Mouse (Mus musculus) heart, embryonic 13.5 days (tissue): ENCODE results near the gene Eif3d. TPM values are rescaled to one million over a fixed set of nuclear protein-coding genes. Genes with fewer than 3 reads are reported as not detected.
"Not testable (repeated sequence)": the region's sequence is repeated elsewhere in the genome, so short reads cannot be mapped to it uniquely, and the experiment has no call there.

ENCODE experiments used
- ATAC-seq: fragments of 200-750 bp; cut with Nextera tagmentation; 2 replicates; pipeline ENCODE4 v1.8.0; 2017; ENCODE audit warnings: moderate TSS enrichment; ENCODE audit not compliant: insufficient number of reproducible peaks, low FRiP score, low TSS enrichment; ENCODE audit errors: extremely low read depth
- H3K27ac ChIP-seq: fragments of 300-500 bp; sonication (generic); replicated peaks from 2 replicates; pipeline ENCODE4 v1.5.1; 2015; ENCODE audit warnings: moderate library complexity, mild to moderate bottlenecking, inconsistent platforms
- H3K27me3 ChIP-seq: fragments of 300-500 bp; sonication (generic); replicated peaks from 2 replicates; pipeline ENCODE4 v1.6.1; 2015; ENCODE audit warnings: mild to moderate bottlenecking, inconsistent platforms
- H3K36me3 ChIP-seq: fragments of 300-500 bp; sonication (generic); 2 replicates; pipeline ENCODE4 v1.6.1; 2015; ENCODE audit warnings: mild to moderate bottlenecking, inconsistent platforms
- H3K4me1 ChIP-seq: fragments of 300-500 bp; sonication (generic); 2 replicates; pipeline ENCODE4 v1.6.1; 2015; ENCODE audit warnings: inconsistent platforms
- H3K4me2 ChIP-seq: fragments of 300-500 bp; sonication (generic); 2 replicates; pipeline ENCODE4 v1.6.1; 2015; ENCODE audit warnings: inconsistent platforms, mild to moderate bottlenecking, moderate library complexity
- H3K4me3 ChIP-seq: fragments of 300-500 bp; sonication (generic); 2 replicates; pipeline ENCODE4 v1.5.1; 2015; ENCODE audit warnings: moderate library complexity, mild to moderate bottlenecking, inconsistent platforms
- H3K9ac ChIP-seq: fragments of 300-500 bp; sonication (generic); 2 replicates; pipeline ENCODE4 v1.6.1; 2015; ENCODE audit warnings: inconsistent platforms, mild to moderate bottlenecking, moderate library complexity
- H3K9me3 ChIP-seq: fragments of 300-500 bp; sonication (generic); 2 replicates; pipeline ENCODE4 v1.6.1; 2016; ENCODE audit warnings: inconsistent platforms
- WGBS: fragments of 180-500 bp; shearing (Covaris S2); methylation state at CpG from one replicate; pipeline ENCODE4 v1.1.7; 2015; ENCODE audit warnings: mixed read lengths; 5-methylcytosine and 5-hydroxymethylcytosine counted together
- polyA plus RNA-seq: library from polyadenylated mRNA; unstranded; fragments of >200 nt; fragmentation: Nextera tagmentation; extraction: Ambion mirVana; gene quantifications from 2 replicates; pipeline ENCODE4 v1.2.1, GENCODE M21; 2015

Eif3d gene
- polyA plus RNA-seq: 134 and 143 TPM in 2 replicates

- WGBS: under 1% methylated on average over 72 of the region's 72 CpGs
- H3K27ac ChIP-seq: peak within 1 kb of the TSS; percentile 100
- H3K27me3 ChIP-seq: no peaks in the 10 kb centered on the region
- ATAC-seq: peak; percentile 82
- H3K9me3 ChIP-seq: no peaks in the 10 kb centered on the region
- H3K4me3 ChIP-seq: peak within 1 kb of the TSS; percentile 76
- H3K9ac ChIP-seq: peak within 1 kb of the TSS; percentile 96
- peaks cover 19% of the 10 kb centered on the region for H3K4me1 ChIP-seq
- H3K4me2 ChIP-seq: peak within 1 kb of the TSS; percentile 93
- peaks cover 33% of the 10 kb centered on the region for H3K36me3 ChIP-seq
Measured at GRCm38 (mm10) chr15:77970470-77971292, at the start of gene Eif3d. Gene Eif3d, minus strand, starts transcription at chr15:77970813.

- Histone ChIP-seq H3K4me1 (no peaks in the 10 kb centered on the region), H3K27me3 (no peaks in the 10 kb centered on the region; the same call in 1 of the 2 replicates), H3K9ac (no peak overlapping the region), H3K9me3 (no peaks in the 10 kb centered on the region), H3K36me3 (no peaks in the 10 kb centered on the region), H3K4me2 (no peak overlapping the region), H3K4me3 (no peak overlapping the region), H3K27ac (no peak overlapping the region)
- 77% methylated on average over 1 of the region's 1 CpGs for WGBS
- ATAC-seq: no peak
Measured at GRCm38 (mm10) chr15:78014046-78014445, 43.4 kb upstream of the Eif3d start.

GRCm38 (mm10) chr15:78008206-78008605, 37.6 kb upstream of the Eif3d start:
- not testable (repeated sequence) for H3K4me2 ChIP-seq, H3K9ac ChIP-seq, H3K4me1 ChIP-seq, H3K36me3 ChIP-seq, H3K4me3 ChIP-seq, H3K27me3 ChIP-seq, H3K27ac ChIP-seq, H3K9me3 ChIP-seq, ATAC-seq
- WGBS: 78% methylated on average over 8 of the region's 8 CpGs

GRCm38 (mm10) chr15:78003929-78004328, 33.3 kb upstream of the Eif3d start:
- Histone ChIP-seq H3K4me1 (peaks cover 5% of the 10 kb centered on the region; the same call in 1 of the 2 replicates), H3K4me3 (no peak overlapping the region), H3K4me2 (no peak overlapping the region), H3K9me3 (no peaks in the 10 kb centered on the region), H3K27me3 (0 out of 2 replicates have a peak, but pooled peaks cover 2% of the 10 kb centered on the region), H3K27ac (no peak overlapping the region), H3K36me3 (no peaks in the 10 kb centered on the region), H3K9ac (no peak overlapping the region)
- 24% methylated on average over 9 of the region's 9 CpGs for WGBS
- no peak for ATAC-seq

- peaks cover 5% of the 10 kb centered on the region; the same call in 1 of the 2 replicates for H3K4me1 ChIP-seq
- H3K36me3 ChIP-seq: no peaks in the 10 kb centered on the region
- no peak overlapping the region for H3K9ac ChIP-seq
- ATAC-seq: no peak
- no peak overlapping the region for H3K27ac ChIP-seq
- H3K9me3 ChIP-seq: no peaks in the 10 kb centered on the region
- H3K4me3 ChIP-seq: no peak overlapping the region
- H3K4me2 ChIP-seq: no peak overlapping the region
- 30% methylated on average over 5 of the region's 5 CpGs for WGBS
- H3K27me3 ChIP-seq: peaks cover 12% of the 10 kb centered on the region; the same call in 1 of the 2 replicates
Measured at GRCm38 (mm10) chr15:78001400-78001799, 30.8 kb upstream of the Eif3d start.

- no peak for ATAC-seq
- Histone ChIP-seq H3K4me3 (no peak overlapping the region), H3K27me3 (peaks cover 19% of the 10 kb centered on the region), H3K36me3 (no peaks in the 10 kb centered on the region), H3K4me1 (no peaks in the 10 kb centered on the region), H3K9me3 (no peaks in the 10 kb centered on the region), H3K9ac (no peak overlapping the region), H3K27ac (no peak overlapping the region), H3K4me2 (no peak overlapping the region)
- WGBS: 64% methylated on average over 5 of the region's 5 CpGs
Measured at GRCm38 (mm10) chr15:77988541-77988940, 17.9 kb upstream of the Eif3d start.

- peaks cover 38% of the 10 kb centered on the region for H3K27me3 ChIP-seq
- WGBS: 14% methylated on average over 3 of the region's 3 CpGs
Measured at GRCm38 (mm10) chr15:77983391-77983790, 12.8 kb upstream of the Eif3d start.

GRCm38 (mm10) chr15:77982195-77982939, 11.8 kb upstream of the Eif3d start:
- Histone ChIP-seq H3K4me3 (no peak overlapping the region), H3K27me3 (peaks cover 38% of the 10 kb centered on the region), H3K4me2 (no peak overlapping the region), H3K36me3 (no peaks in the 10 kb centered on the region), H3K9me3 (no peaks in the 10 kb centered on the region), H3K9ac (no peak overlapping the region), H3K27ac (no peak overlapping the region), H3K4me1 (no peaks in the 10 kb centered on the region)
- WGBS: 30% methylated on average over 18 of the region's 18 CpGs
- no peak for ATAC-seq

More at GRCm38 (mm10) chr15:77983391-77983790, 12.8 kb upstream of the Eif3d start:
- H3K27ac ChIP-seq: no peak overlapping the region
- H3K9ac ChIP-seq: no peak overlapping the region
- ATAC-seq: no peak
- no peaks in the 10 kb centered on the region for H3K9me3 ChIP-seq
- H3K4me2 ChIP-seq: no peak overlapping the region
- no peak overlapping the region for H3K4me3 ChIP-seq
- H3K36me3 ChIP-seq: no peaks in the 10 kb centered on the region
- no peaks in the 10 kb centered on the region for H3K4me1 ChIP-seq

- Histone ChIP-seq H3K4me2 (no peak overlapping the region), H3K27me3 (peaks cover 38% of the 10 kb centered on the region), H3K4me3 (no peak overlapping the region), H3K27ac (no peak overlapping the region), H3K36me3 (no peaks in the 10 kb centered on the region), H3K4me1 (no peaks in the 10 kb centered on the region), H3K9ac (no peak overlapping the region), H3K9me3 (no peaks in the 10 kb centered on the region)
- WGBS: 47% methylated on average over 5 of the region's 5 CpGs
- ATAC-seq: no peak
Measured at GRCm38 (mm10) chr15:77981181-77981680, 10.6 kb upstream of the Eif3d start.

- no peak for ATAC-seq
- no peaks in the 10 kb centered on the region for H3K36me3 ChIP-seq
- 80% methylated on average over 10 of the region's 10 CpGs for WGBS
- H3K4me2 ChIP-seq: no peak overlapping the region
- no peak overlapping the region for H3K27ac ChIP-seq
- H3K27me3 ChIP-seq: peaks cover 26% of the 10 kb centered on the region
- no peak overlapping the region for H3K9ac ChIP-seq
- H3K4me1 ChIP-seq: no peaks in the 10 kb centered on the region
- H3K4me3 ChIP-seq: no peak overlapping the region
- no peaks in the 10 kb centered on the region for H3K9me3 ChIP-seq
Measured at GRCm38 (mm10) chr15:77979427-77979865, 8.8 kb upstream of the Eif3d start.

GRCm38 (mm10) chr15:77977663-77978062, 7.0 kb upstream of the Eif3d start:
- no peak overlapping the region for H3K4me2 ChIP-seq
- H3K27me3 ChIP-seq: peaks cover 17% of the 10 kb centered on the region
- whole genome bisulfite sequencing: 47% methylated on average over 3 of the region's 3 CpGs
- H3K4me1 ChIP-seq: no peaks in the 10 kb centered on the region
- H3K36me3 ChIP-seq: no peaks in the 10 kb centered on the region
- no peak overlapping the region for H3K4me3 ChIP-seq
- no peak overlapping the region for H3K27ac ChIP-seq
- H3K9me3 ChIP-seq: no peaks in the 10 kb centered on the region
- no peak for ATAC-seq
- no peak overlapping the region for H3K9ac ChIP-seq
